Mouse (Mus musculus) heart, embryonic 14.5 days (tissue): Measurements from ENCODE around the gene Cd22. TPM values are rescaled to one million over a fixed set of nuclear protein-coding genes. Genes with fewer than 3 reads are reported as not detected.
A peak's percentile ranks its signal among the peaks of the same experiment; 100 is the strongest.
"Not testable (repeated sequence)": the region's sequence is repeated elsewhere in the genome, so short reads cannot be mapped to it uniquely, and the experiment has no call there.

Experiments used
- ATAC-seq: fragments of 200-750 bp; cut with Nextera tagmentation; 2 replicates; pipeline ENCODE4 v1.8.0; 2017; ENCODE audit warnings: low read depth, moderate TSS enrichment; ENCODE audit not compliant: insufficient number of reproducible peaks, insufficient read depth, low FRiP score
- H3K27ac ChIP-seq, 2 experiments: fragments of 200-500 bp in 1 of 2; fragments of 300-500 bp in 1 of 2; sonication (generic) in 1 of 2; replicated peaks in 1 of 2; 2 replicates each; pipeline ENCODE4 v1.5.1; 2012 to 2014; ENCODE audit warnings: low read depth in 2 of 2, low read length in 2 of 2, control low read depth in 1 of 2, mild to moderate bottlenecking in 1 of 2, mixed read lengths in 1 of 2; ENCODE audit not compliant: control insufficient read depth in 1 of 2, insufficient read depth in 1 of 2
- H3K27me3 ChIP-seq: fragments of 300-500 bp; sonication (generic); 2 replicates; pipeline ENCODE4 v1.6.1; 2014; ENCODE audit warnings: mild to moderate bottlenecking, low read length, control low read depth; ENCODE audit not compliant: control insufficient read depth, insufficient read depth
- H3K36me3 ChIP-seq: fragments of 300-500 bp; sonication (generic); 2 replicates; pipeline ENCODE4 v1.6.1; 2014; ENCODE audit warnings: mild to moderate bottlenecking, control low read depth, low read length, mixed read lengths; ENCODE audit not compliant: control insufficient read depth, insufficient read depth
- H3K4me1 ChIP-seq, 2 experiments: fragments of 200-500 bp in 1 of 2; fragments of 300-500 bp in 1 of 2; sonication (generic) in 1 of 2; 2 replicates each; pipeline ENCODE4 v1.6.1; 2012 to 2014; ENCODE audit warnings: low read length in 2 of 2, control low read depth in 1 of 2, mixed read lengths in 1 of 2; ENCODE audit not compliant: control insufficient read depth in 2 of 2, insufficient read depth in 2 of 2
- H3K4me2 ChIP-seq: fragments of 300-500 bp; sonication (generic); 2 replicates; pipeline ENCODE4 v1.6.1; 2014; ENCODE audit warnings: mild to moderate bottlenecking, low read length
- H3K4me3 ChIP-seq, 2 experiments: fragments of 200-500 bp in 1 of 2; fragments of 300-500 bp in 1 of 2; sonication (generic) in 1 of 2; 2 replicates each; pipeline ENCODE4 v1.5.1; 2012 to 2014; ENCODE audit warnings: low read length in 2 of 2, mild to moderate bottlenecking in 2 of 2, control low read depth in 1 of 2, low read depth in 1 of 2, moderate library complexity in 1 of 2; ENCODE audit not compliant: control insufficient read depth in 1 of 2, insufficient read depth in 1 of 2
- H3K9ac ChIP-seq: fragments of 300-500 bp; sonication (generic); 2 replicates; pipeline ENCODE4 v1.6.1; 2014; ENCODE audit warnings: mild to moderate bottlenecking, low read length
- H3K9me3 ChIP-seq: fragments of 300-500 bp; sonication (generic); 2 replicates; pipeline ENCODE4 v1.6.1; 2016; ENCODE audit warnings: low read length, control low read depth; ENCODE audit not compliant: control insufficient read depth
- WGBS: fragments of 180-500 bp; shearing (Covaris S2); extraction: QIAGEN DNeasy Blood & Tissue Kit; methylation state at CpG from one replicate; pipeline ENCODE4 v1.1.7; 2014; 5-methylcytosine and 5-hydroxymethylcytosine counted together
- polyA plus RNA-seq: library from polyadenylated mRNA; unstranded; fragments of >200 nt; fragmentation: Nextera tagmentation; extraction: Ambion mirVana; gene quantifications from 2 replicates; pipeline ENCODE4 v1.2.1, GENCODE M21; 2014

Cd22 gene
- polyA plus RNA-seq, 1 experiment from 2014 or later = not detected

DNA sequence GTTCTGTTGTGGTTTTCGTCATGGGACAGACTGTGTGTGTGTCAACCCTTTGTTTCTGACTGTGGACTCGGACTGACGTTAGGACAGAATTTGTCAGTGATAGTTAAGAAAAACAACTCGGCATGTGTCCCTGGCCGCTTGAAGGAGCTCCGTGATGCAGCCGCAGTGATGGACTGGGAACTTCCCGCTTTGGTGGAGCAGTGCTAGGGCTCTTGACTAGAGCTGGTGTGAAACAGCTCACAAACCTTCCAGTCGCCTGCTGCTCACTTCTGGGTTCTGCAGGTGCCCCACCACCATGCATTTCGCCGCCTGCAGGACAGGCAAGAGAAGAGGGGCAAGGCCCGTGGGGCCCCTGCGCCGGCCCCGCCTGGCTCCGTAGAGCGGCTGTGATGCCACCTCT, 47.9 kb downstream of the Cd22 start:
- Histone ChIP-seq H3K9ac (no peak overlapping the region), H3K4me3 (no peak overlapping the region), H3K27ac (no peak overlapping the region), H3K9me3 (no peaks in the 10 kb centered on the region), H3K27me3 (no peaks in the 10 kb centered on the region), H3K36me3 (no peaks in the 10 kb centered on the region), H3K4me2 (peak overlapping the region; percentile 4; the same call in 1 of the 2 replicates), H3K4me1 (no peaks in the 10 kb centered on the region; a peak in 1 of 4 replicates)
- no peak; the same call in 1 of the 2 replicates for ATAC-seq
- 54% methylated on average over 17 of the region's 17 CpGs for WGBS

DNA sequence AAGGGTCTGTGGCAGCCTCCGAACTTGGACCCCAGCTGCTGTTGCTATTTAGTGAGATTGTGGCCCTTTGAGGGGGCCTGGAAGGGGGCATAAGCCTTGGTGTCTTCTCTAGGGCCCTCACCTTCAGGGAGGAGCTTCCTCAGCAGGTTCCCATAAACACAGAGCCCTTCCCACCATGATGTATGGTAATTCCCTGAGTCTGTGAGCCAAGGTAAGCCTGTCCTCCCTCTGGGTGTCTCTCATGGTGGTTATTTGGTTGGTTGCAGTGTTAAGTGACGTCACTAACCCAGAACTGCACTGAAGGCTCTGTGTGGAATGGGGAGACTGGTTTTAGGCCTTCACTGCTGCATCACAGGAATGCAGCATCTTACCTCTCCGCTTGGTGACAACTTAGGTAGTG, 50.7 kb downstream of the Cd22 start:
- no peaks in the 10 kb centered on the region; a peak in 1 of 4 replicates for H3K4me1 ChIP-seq
- WGBS = 58% methylated on average over 3 of the region's 3 CpGs

DNA sequence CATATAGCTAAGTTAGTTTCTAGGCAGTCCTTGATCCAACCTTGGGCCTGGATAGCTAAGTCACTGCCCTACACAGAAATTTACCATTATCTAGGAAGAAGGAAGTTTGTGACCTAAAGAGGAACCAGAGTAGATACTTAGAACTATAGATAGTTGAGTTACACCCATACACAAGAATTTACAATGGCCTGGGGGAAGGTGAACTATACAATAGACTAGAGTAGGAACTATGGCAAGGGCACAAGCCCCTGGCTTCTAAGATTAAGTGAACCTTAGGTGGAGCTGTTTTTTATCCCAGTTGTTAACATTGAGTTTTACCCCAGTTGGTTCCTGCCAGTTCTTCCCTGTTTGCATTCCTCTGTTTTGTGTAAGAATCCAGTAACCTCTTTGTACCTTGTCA, 51.3 kb downstream of the Cd22 start:
- H3K4me3 ChIP-seq, H3K27ac ChIP-seq, H3K4me1 ChIP-seq, H3K27me3 ChIP-seq, H3K36me3 ChIP-seq, H3K9ac ChIP-seq, ATAC-seq, H3K4me2 ChIP-seq, H3K9me3 ChIP-seq: not testable (repeated sequence)

More for the DNA sequence above, 50.7 kb downstream of the Cd22 start:
- Histone ChIP-seq H3K9ac (no peak overlapping the region), H3K9me3 (no peaks in the 10 kb centered on the region), H3K27me3 (no peaks in the 10 kb centered on the region), H3K4me2 (no peak overlapping the region), H3K27ac (no peak overlapping the region), H3K36me3 (no peaks in the 10 kb centered on the region), H3K4me3 (no peak overlapping the region)
- no peak for ATAC-seq

DNA sequence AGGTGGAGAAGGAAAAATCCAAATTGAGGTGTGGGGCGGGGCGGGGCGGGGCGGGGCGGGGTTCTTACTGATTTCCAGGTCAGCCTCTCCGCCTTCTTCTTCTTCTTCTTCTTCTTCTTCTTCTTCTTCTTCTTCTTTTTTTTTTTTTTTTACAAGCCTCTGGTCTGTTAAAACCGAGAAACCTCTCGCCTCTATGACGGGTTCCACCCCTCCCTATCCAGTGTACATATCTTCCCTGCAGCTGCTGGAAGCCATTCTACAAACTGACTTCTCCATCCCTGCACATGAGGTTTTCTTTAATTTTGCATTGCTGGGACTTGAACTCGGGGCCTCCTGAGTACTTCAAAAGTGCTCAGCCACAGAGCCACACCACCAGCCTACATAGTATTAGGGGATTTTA, 53.5 kb downstream of the Cd22 start:
- Histone ChIP-seq H3K4me3 (no peak overlapping the region), H3K9me3 (no peaks in the 10 kb centered on the region), H3K36me3 (no peaks in the 10 kb centered on the region), H3K4me1 (no peaks in the 10 kb centered on the region), H3K9ac (no peak overlapping the region), H3K4me2 (no peak overlapping the region), H3K27me3 (no peaks in the 10 kb centered on the region), H3K27ac (no peak overlapping the region)
- ATAC-seq = no peak
- WGBS = 89% methylated on average over 10 of the region's 10 CpGs

GRCm38 (mm10) chr7:30824306-30824705, 55.8 kb downstream of the Cd22 start:
- no peaks in the 10 kb centered on the region for H3K9me3 ChIP-seq

DNA sequence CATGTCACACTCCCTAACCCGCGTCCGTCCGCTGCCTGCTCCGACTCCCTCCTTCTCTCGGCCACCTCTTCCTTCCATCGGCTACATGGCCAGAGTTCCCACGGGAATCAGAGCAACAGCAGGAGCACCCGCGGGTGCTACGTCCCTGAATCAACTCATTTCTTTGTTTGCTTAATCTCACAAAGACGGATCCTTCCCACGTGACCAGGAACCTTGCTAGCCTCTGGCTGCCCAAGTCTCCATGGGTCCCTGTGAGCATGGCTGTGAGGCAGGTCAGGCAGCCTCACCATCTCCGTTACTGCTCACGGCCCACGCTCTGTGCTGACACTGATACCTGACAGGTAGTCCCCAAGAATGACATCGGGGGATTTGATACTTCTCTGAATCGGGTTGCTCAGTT, 56.5 kb downstream of the Cd22 start, which contains the start of gene Ffar2:
Gene Ffar2 (minus strand): TSS at position 101 of the 400 bp plus-strand sequence.
- no peak for ATAC-seq
- 86% methylated on average over 18 of the region's 18 CpGs for WGBS
- no peak within 1 kb of the TSS for H3K4me2 ChIP-seq

More at GRCm38 (mm10) chr7:30824306-30824705, 55.8 kb downstream of the Cd22 start:
- no peak overlapping the region for H3K4me2 ChIP-seq
- WGBS = 85% methylated on average over 3 of the region's 3 CpGs
- H3K4me1 ChIP-seq = no peaks in the 10 kb centered on the region
- H3K27ac ChIP-seq = no peak overlapping the region
- H3K4me3 ChIP-seq = no peak overlapping the region
- no peaks in the 10 kb centered on the region for H3K27me3 ChIP-seq
- H3K9ac ChIP-seq = no peak overlapping the region
- ATAC-seq = no peak
- H3K36me3 ChIP-seq = no peaks in the 10 kb centered on the region

GRCm38 (mm10) chr7:30821532-30821931, 58.6 kb downstream of the Cd22 start:
- ATAC-seq = no peak
- no peaks in the 10 kb centered on the region for H3K27me3 ChIP-seq
- no peak overlapping the region for H3K9ac ChIP-seq

More for the DNA sequence above, 56.5 kb downstream of the Cd22 start, which contains the start of gene Ffar2:
- H3K9me3 ChIP-seq = no peaks in the 10 kb centered on the region
- no peaks in the 10 kb centered on the region for H3K27me3 ChIP-seq
- H3K27ac ChIP-seq = no peak within 1 kb of the TSS
- no peaks in the 10 kb centered on the region for H3K36me3 ChIP-seq
- H3K4me3 ChIP-seq = no peak within 1 kb of the TSS
- no peaks in the 10 kb centered on the region for H3K4me1 ChIP-seq
- H3K9ac ChIP-seq = no peak within 1 kb of the TSS

DNA sequence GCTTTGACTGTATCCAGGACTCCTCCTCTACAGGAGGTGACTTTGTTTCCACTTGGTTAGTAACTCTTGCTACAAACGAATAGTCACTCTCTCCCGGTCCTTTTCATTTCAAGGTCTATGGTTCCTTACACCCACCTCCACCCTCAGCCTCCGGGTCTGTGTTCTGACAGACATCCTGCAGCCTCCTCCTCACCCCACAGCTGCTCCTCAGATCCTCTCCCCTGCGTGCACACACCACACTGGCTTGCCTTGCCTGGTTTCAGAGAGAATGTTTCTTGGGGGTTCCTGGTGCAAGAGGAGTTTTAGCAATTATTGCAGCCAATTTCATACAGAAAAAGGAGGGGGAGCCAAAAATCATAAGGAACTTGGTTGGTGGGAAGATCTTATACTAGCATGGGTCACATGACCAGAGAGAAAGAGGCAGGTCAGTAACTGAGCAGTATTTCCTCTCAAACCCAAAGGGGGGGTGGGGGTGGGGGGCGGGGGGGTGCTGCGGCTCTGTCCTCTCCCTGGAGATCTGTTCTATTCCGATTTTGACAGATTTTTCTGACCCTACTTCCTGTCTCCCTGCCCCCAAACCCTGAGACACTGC, 59.2 kb downstream of the Cd22 start:
- H3K27ac ChIP-seq = no peak overlapping the region
- WGBS = 57% methylated on average over 7 of the region's 7 CpGs
- no peak overlapping the region for H3K4me3 ChIP-seq
- H3K27me3 ChIP-seq = no peaks in the 10 kb centered on the region
- H3K9me3 ChIP-seq = no peaks in the 10 kb centered on the region
- no peaks in the 10 kb centered on the region for H3K4me1 ChIP-seq
- H3K4me2 ChIP-seq = no peak overlapping the region
- no peaks in the 10 kb centered on the region for H3K36me3 ChIP-seq
- no peak overlapping the region for H3K9ac ChIP-seq
- no peak for ATAC-seq

More at GRCm38 (mm10) chr7:30821532-30821931, 58.6 kb downstream of the Cd22 start:
- H3K4me2 ChIP-seq = no peak overlapping the region
- no peaks in the 10 kb centered on the region for H3K9me3 ChIP-seq
- no peak overlapping the region for H3K4me3 ChIP-seq
- H3K27ac ChIP-seq = no peak overlapping the region
- H3K4me1 ChIP-seq = no peaks in the 10 kb centered on the region
- WGBS = 66% methylated on average over 5 of the region's 5 CpGs
- H3K36me3 ChIP-seq = no peaks in the 10 kb centered on the region
